Mouse (Mus musculus) liver, postnatal 0 days (tissue): ENCODE measurements at regions not wholly inside any gene's neighbourhood (a gene's known extent, or its start where the extent isn't known, plus 50 kb on each side); places are given as distances from the start of the nearest gene placed in this dataset.

Experiments
- CTCF ChIP-seq: sonication (generic); IDR thresholded peaks from 2 replicates; pipeline ENCODE4 v1.5.1; 2016; ENCODE audit warnings: antibody characterized with exemption, low read depth
- EP300 ChIP-seq: IDR thresholded peaks from 2 replicates; pipeline ENCODE4 v1.6.1; 2016; ENCODE audit warnings: antibody characterized with exemption, low read depth, mild to moderate bottlenecking

DNA sequence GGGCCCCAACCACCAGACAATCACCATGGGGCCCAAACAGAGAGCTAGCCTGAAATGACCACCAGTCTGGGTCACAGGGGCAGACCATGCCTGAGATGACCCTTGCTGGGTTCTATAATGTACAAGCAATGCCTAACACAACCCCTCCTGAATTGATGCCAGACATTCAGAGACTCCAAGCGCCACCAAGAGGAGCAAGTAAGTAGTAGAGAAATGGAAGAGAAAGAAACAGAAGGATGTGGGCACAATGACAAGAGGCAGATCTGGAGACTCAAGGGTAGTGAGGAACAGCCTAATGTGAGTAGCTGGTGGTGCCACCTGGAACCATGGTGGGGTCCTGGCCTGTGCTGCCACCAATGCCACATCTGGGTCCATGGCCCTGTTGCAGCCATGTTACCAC lies 566.6 kb upstream of the Adamts9 start:
- TF ChIP-seq CTCF (no peak), EP300 (no peak)
